Mouse (Mus musculus): ENCODE results near the gene Tlk2.
A peak's percentile ranks its signal among the peaks of the same experiment; 100 is the strongest.
"Not testable (repeated sequence)": the region's sequence is repeated elsewhere in the genome, so short reads cannot be mapped to it uniquely, and the experiment has no call there.

The Tlk2 gene

DNA sequence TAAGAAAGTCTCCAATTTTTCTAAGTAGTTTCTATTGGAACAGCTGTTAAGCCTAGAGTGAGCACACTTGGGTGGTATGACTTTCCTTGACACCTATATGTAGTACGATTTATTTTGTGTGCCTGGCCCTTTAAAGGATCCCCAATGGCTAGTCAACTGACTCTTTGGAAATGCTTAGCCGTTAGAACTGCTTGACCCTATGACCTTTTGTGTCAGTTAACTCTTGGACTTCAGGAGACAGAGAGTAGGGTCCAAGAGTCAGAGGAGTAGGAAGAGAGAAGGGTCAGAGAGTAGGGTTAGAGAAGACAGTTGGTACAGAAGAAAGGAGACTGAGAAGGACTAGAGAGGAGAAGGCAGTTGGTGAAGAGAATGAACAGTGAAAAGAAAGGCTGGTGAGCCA, at the start of gene Tlk2:
Gene Tlk2, plus strand, starts transcription at position 292 of the 400 bp plus-strand sequence.
- DNase-seq (ENCODE audit: low spot score): no peak

- DNase-seq (ENCODE audit: low spot score): no peak
These were observed 42.9 kb upstream of the Tlk2 start for GRCm38 (mm10) chr11:105135692-105136091.

GRCm38 (mm10) chr11:105137255-105137654, 41.4 kb upstream of the Tlk2 start:
- DNase-seq (ENCODE audit: low spot score): not testable (repeated sequence)

GRCm38 (mm10) chr11:105140512-105140911, 38.1 kb upstream of the Tlk2 start:
- not testable (repeated sequence) for DNase-seq (ENCODE audit: low spot score)

DNA sequence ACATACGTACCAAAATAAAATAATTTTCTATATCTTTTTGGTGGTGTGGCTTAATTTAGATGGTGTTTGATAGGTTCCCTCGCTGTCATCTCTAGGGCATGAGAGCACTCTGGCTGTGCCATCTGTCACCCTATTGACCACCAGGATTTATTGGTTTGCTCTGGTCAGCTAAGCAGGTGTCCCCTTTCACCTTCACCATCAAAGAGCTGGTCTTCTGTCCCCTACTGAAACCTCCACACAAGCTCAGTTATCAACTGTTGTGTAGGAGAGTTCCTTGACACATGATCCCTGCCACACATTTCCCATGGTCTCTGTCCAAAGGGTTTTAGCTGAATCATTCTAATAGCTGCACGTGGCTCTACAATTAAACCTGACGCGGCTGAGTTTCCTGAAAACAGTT, 37.5 kb upstream of the Tlk2 start:
- DNase-seq (ENCODE audit: low spot score): no peak

DNA sequence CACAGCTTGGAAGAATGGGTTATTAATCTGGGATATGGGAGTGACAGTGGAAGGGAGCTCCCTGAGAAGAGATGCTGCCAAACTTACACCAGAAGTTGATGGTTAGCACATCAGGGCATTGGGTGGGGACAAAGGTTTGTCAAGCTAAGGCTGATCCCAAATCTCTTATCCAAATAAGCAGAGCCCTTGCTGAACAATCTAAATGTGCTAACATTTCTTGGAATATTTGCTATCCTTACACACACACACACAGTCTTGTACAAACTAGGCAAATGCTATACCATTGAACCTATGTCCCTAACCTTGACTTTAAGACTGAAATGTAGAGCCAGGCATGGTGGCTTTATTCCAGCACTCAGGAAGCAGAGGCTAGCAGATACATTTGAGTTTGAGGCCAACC, 35.0 kb upstream of the Tlk2 start:
- DNase-seq (ENCODE audit: low spot score): no peak

- DNase-seq (ENCODE audit: low spot score): no peak
These were observed 34.5 kb upstream of the Tlk2 start for GRCm38 (mm10) chr11:105144084-105144483.

DNA sequence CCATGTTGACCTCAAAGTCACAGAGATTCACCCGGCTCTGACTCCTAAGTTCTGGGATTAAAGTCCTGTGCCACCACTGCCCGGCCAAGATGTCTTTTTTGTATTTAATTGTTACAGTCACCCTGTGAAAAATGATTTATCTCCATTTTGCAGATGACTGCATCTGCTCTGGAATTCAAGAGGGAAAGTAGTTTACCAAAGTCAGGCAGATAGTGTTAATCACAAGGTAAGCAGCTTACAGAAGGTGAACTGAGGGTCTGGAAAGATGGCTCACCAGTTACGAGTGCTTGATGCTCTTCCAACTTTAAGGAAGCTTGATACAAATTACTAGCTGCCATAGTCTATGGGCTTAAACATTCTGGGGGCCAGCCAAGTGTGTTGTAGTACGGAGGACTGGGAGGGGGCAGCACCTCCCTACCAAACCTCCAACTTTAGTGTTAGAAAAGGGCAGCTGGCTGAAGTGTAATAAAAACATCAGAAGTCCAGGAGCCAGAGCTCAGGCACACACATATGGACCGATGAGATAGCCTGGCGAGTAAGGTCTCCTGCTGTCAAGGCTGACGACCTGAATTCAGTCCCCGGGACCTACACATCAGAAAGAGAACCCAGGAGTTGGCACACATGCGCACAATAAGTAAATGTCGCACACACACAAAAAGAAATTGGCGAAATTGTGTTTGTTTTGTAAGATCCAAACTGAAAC, 33.9 kb upstream of the Tlk2 start:
- no peak for DNase-seq (ENCODE audit: low spot score)

DNA sequence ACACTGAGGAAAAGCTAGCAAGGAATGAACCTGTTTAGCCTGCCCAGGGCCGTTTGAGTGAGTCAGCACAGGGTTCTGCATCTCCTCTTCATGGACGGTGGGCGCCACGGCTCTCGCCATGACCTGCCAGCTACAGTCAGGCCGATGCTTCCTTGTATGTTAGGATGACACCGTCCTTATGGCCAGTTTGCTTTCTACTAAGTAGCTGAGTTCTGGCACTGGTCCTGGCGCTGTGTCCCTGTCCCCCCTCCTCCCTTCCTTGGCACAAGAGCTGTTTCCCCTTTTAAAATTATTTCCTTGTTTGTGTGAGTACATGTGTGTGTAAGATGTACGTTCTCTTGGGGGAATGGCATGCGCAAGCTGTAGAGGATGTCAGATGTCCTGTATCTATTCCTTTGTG, 33.4 kb upstream of the Tlk2 start:
- no peak for DNase-seq (ENCODE audit: low spot score)

- DNase-seq (ENCODE audit: low spot score): no peak
These were observed 32.0 kb upstream of the Tlk2 start, which contains the start of gene Gm10842 for GRCm38 (mm10) chr11:105146593-105146992. TSS of gene Gm10842 (plus strand) at chr11:105146893.

DNA sequence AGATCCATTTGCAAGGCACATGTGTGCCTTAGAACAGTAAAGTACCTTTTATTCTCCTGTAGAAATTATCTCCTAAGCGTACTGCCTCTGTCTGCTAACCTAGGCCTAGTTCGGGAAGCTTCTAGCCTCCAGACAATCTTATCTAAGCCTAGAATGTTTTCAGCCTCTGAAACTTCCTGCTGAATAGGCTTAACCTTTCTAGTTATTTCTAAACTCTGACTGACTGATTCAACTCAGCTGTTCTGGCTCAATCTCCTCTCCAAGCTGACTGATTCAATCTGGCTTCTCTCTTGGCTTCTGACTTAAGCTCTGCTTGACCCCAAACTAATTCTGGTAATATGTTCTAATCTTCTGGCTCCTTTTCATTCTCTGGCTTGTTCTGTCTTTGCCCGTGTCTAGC, 29.3 kb upstream of the Tlk2 start:
- DNase-seq (ENCODE audit: low spot score): no peak

- DNase-seq (ENCODE audit: low spot score): no peak
These were observed 28.8 kb upstream of the Tlk2 start for GRCm38 (mm10) chr11:105149766-105150165.

DNA sequence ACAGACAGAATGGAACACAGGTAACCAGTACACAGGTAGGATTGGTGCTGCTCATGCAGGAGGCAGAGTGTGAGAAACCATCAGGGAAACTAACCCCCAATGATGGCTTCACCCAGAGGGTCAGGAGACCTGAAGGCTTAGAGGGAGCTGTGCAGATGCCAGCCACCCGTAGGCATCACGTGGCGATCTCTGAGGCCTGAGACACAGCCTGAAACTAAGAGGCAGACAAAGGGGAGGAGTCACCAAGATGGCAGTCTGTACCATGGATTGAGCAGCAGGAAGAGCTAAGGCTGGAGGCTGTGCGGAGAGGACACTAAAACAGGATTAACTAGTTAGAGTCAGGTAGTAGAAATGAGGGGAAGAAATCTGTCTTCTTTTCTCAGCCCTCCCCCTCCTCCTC, 27.9 kb upstream of the Tlk2 start:
- no peak for DNase-seq (ENCODE audit: low spot score)

GRCm38 (mm10) chr11:105151226-105152016, 27.2 kb upstream of the Tlk2 start:
- DNase-seq (ENCODE audit: low spot score): no peak

DNA sequence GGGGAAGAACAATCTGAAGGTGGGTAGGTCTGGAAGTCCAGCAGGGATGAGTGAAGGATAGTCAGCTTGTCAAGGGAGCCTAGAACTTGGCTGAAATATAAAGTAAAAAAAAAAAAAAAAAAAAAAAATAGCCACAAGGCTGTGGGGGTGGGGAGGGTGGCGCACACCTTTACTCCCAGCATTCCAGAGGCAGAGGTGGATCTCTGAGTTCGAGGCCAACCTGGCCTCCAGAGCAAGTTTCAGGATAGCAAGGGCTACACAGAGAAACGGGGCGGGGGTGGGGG, 26.6 kb upstream of the Tlk2 start:
- DNase-seq (ENCODE audit: low spot score): no peak

DNA sequence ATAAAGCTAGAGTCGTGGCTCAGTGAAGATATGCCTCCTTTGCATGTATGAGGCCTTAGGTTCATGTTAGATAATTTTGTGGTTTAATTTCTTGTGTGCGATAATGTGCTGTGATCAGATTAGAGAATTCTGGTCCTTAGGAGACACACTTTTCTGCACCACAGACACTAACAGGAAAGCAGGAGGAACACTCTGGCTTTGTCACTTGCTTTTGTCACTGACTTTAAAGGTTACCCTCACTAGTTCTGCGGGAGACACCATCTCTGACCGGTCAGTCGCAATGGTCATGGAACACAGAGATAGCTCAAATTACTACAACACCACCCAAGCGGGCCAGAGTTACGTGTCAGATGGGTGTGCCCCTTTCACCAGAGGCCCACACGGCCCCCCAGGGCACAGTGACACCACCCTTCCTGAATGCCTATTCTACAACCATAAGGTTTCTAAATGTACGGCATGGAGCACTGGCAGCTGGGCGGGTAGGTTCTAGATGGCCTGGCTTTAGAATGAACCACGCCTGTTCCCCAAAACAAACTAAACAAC, 26.2 kb upstream of the Tlk2 start:
- DNase-seq (ENCODE audit: low spot score): no peak

- peak; percentile 58 for DNase-seq (ENCODE audit: low spot score)
These were observed 25.4 kb upstream of the Tlk2 start for GRCm38 (mm10) chr11:105153068-105153833.

DNA sequence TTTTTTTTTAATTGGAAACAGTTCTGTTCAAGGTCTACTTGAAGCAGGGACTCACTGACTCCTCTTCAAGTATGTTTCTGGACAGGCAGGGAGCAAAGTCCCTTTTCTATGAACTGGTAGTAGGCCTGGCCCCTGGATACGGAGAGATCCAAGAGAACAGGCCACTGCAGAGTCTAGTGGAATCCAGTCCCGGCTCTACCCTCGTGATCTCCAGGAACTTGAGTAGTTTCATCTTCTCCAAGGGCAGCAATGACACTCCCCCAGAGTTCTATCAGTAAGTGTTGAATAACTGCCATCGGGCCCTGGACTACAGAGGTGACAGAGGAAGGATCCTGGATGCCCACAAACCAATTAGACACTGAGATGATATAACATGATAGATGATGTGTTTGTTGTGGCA, 22.7 kb upstream of the Tlk2 start:
- no peak for DNase-seq (ENCODE audit: low spot score)

- no peak for DNase-seq (ENCODE audit: low spot score)
These were observed 21.8 kb upstream of the Tlk2 start for GRCm38 (mm10) chr11:105156748-105157267.

DNA sequence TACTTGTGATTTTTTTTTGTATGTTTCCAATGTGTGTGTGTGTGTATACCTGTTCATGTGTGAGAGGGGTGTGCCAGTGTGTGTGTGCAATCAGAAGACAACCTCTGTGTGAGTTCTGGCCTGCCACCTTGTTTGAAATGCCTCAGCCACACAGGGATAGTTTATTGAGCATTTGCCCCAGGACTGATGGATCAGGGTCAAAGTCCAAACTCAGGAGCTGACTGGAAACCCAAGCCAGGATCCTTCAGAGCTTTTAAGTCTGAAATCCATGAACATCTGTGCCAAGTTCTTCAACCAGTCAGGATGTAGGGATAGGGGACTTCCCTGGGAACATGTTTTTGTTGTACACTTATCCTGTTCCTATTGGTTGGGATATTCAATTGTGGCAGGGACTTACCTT, 20.6 kb upstream of the Tlk2 start:
- DNase-seq (ENCODE audit: low spot score): no peak

DNA sequence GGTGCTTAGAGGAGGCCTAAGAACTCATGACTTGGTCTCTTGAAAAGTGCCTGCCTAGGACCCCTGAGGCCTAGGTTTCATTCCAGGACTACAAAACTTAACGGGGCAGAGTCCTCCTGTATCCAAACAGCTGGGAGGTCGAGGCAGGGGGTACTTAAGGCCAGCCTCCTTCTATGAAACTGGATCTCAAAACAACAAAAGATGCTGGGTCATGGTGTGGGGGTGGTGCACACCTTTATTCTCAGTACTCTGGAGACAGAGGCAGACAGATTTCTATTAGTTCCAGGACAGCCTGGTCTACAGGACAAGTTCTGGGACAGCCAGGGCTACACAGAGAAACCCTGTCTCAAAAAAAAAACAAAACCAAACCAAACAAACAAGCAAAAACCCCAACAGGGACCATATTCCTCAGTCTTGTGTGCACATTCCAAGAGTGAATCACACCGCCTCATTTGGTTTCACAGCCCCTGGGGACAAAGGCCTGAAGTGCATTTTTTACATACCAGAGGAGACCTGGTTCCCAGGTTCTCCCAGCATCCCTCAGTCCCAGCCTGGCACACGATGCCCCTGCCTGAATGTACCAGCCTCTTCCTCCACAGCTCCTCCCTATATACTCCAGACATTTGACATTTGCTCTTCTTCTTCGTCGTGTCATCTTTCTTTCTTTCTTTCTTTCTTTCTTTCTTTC, 18.8 kb upstream of the Tlk2 start:
- no peak for DNase-seq (ENCODE audit: low spot score)

DNA sequence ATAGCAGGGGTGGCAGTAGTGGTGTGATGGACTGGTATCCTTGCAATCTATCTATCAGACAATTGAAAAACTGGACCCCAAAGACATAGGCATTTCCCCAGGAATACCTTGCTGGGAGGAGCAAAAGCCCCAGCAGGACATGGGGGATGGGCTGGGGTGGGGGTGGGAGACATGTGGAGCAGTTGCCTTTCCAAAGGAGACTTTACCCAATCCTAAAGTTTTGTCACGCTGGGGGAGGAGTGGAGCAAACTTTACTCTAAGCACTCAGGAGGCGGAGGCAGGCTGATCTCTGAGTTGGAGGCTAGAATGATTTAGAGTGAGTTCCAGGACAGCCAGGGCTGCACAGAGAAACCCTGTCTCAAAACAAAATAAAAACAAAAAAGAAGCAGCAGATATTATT, 17.2 kb upstream of the Tlk2 start:
- no peak for DNase-seq (ENCODE audit: low spot score)

All from ovary, postnatal 36 days (tissue).